Mouse (Mus musculus): Measurements from ENCODE around the gene Rara. TPM values are rescaled to one million over a fixed set of nuclear protein-coding genes. Genes with fewer than 3 reads are reported as not detected.
"Not testable (repeated sequence)": the region's sequence is repeated elsewhere in the genome, so short reads cannot be mapped to it uniquely, and the experiment has no call there.

The Rara gene
- polyA plus RNA-seq, 1 experiment: 17.2 TPM

DNA sequence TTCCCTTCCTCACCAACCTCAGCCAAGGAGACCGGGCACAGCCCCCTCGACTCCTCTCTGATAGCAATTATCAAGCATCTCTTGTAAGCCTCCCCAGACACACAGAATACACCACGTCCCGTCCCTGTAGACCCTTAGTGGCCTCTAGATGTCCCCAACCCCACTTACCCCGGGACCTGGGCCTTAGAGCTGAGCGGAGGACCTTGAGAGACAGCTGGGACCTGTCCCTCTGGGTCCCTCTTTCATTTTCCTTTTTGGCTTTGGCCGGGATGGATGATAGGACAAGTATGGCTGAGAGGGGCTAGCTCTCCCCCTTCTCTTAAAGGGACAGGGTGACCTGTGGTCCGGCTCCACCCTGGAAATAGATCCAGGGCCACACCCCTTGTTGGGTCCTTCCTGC, 55.9 kb downstream of the Rara start:
- Histone ChIP-seq H3K27ac (ENCODE audit: control insufficient read depth, insufficient read depth, low read depth, low read length, poor library complexity) (no peak overlapping the region), H3K4me3 (replicated peaks; ENCODE audit: control insufficient read depth, low read depth, low read length) (no peak overlapping the region), H3K4me1 (ENCODE audit: control insufficient read depth, insufficient read depth, low read length) (peaks cover 1% of the 10 kb centered on the region; the same call in 1 of the 2 replicates)
- WGBS: 76% methylated on average over 8 of the region's 8 CpGs
- TF ChIP-seq POLR2A (IDR thresholded peaks at IDR 0.05; ENCODE audit: borderline replicate concordance, control insufficient read depth, low read depth, low read length) (no peak), CTCF (IDR thresholded peaks at IDR 0.05; ENCODE audit: control insufficient read depth, insufficient read depth, low read length) (no peak)

DNA sequence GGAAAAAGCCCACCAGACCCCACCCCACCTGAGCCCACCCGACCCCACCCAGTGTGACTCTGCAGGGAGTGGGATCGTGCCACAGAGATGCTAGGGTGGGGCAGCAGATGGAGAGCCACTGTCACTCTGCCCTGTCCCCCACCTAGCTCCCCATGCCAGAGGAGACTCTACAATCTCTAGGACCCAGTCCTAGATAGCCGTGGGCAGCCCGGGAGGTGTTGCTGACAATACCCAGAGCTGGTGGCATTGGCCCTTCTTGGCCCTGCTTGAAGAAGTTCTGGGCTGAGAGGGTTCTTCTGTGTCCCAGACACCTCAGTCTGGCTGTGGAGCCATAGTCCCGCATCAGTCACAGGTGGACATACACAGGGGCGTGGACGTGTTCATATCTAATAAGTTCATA, 57.9 kb downstream of the Rara start:
- TF ChIP-seq CTCF (IDR thresholded peaks at IDR 0.05; ENCODE audit: control insufficient read depth, insufficient read depth, low read length): no peak
- no peak for TF ChIP-seq POLR2A (IDR thresholded peaks at IDR 0.05; ENCODE audit: borderline replicate concordance, control insufficient read depth, low read depth, low read length)
- Histone ChIP-seq H3K4me1 (ENCODE audit: control insufficient read depth, insufficient read depth, low read length) (peaks cover 1% of the 10 kb centered on the region; the same call in 1 of the 2 replicates), H3K4me3 (replicated peaks; ENCODE audit: control insufficient read depth, low read depth, low read length) (no peak overlapping the region), H3K27ac (ENCODE audit: control insufficient read depth, insufficient read depth, low read depth, low read length, poor library complexity) (no peak overlapping the region)
- 90% methylated on average over 7 of the region's 7 CpGs for WGBS

DNA sequence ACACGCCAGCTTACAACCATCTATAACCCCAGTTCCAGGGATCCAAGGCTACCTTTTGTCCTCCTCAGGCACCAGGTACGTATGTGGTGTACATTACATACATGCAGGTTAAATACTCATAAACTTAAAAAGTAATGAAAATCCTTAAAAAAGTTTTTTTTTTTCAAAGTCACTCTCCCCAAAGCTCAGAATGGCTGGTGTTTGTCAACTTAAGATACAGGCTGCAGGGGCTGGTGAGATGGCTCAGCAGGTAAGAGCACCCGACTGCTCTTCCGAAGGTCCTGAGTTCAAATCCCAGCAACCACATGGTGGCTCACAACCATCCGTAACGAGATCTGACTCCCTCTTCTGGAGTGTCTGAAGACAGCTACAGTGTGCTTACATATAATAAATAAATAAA, 60.6 kb downstream of the Rara start:
- not testable (repeated sequence) for H3K4me1 ChIP-seq (ENCODE audit: control insufficient read depth, insufficient read depth, low read length); H3K4me3 ChIP-seq (replicated peaks; ENCODE audit: control insufficient read depth, low read depth, low read length); H3K27ac ChIP-seq (ENCODE audit: control insufficient read depth, insufficient read depth, low read depth, low read length, poor library complexity)
- 88% methylated on average over 6 of the region's 6 CpGs for WGBS

DNA sequence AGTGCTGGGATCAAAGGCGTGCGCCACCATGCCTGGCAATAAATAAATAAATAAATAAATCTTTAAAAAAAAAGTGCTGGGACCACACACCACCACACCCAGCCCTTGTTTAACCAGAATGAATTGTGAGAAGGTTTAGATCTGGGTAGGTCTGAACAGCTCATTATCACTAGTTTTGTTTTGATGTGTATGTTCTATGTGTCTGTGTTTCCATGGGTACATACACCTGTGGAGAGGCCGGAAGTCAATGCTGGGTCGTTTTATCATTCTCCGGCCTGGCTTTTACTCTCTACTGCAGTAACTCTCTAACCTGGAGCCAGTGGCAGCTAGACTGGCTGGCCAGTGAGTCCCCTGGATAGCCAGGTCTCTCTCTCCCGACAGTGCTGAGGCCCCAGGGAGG, 63.2 kb downstream of the Rara start:
- 95% methylated on average over 6 of the region's 6 CpGs for WGBS

DNA sequence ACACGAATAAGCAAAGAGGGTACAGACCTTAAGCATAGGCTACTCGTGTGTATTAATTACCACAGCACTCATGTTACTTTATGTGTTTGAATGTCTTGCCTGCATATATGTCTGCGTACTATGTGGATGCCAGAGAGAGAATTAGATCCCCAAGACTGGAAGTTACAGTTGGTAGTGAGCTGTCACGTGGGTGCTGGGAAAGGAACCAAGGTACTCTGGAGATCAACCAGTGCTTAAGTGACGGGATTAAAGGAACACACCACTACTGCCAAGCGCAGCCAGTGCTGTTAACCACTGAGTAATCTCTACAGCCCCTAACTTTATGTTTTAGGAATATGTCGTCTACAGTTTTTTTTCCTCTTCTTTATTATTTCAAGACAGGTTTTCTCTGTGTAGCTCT, 68.4 kb downstream of the Rara start:
- 92% methylated on average over 7 of the region's 7 CpGs for WGBS
- H3K4me1 ChIP-seq (ENCODE audit: control insufficient read depth, insufficient read depth, low read length): no peaks in the 10 kb centered on the region
- no peak overlapping the region for H3K27ac ChIP-seq (ENCODE audit: control insufficient read depth, insufficient read depth, low read depth, low read length, poor library complexity)
- no peak overlapping the region for H3K4me3 ChIP-seq (replicated peaks; ENCODE audit: control insufficient read depth, low read depth, low read length)
- TF ChIP-seq CTCF (IDR thresholded peaks at IDR 0.05; ENCODE audit: control insufficient read depth, insufficient read depth, low read length) (no peak), POLR2A (IDR thresholded peaks at IDR 0.05; ENCODE audit: borderline replicate concordance, control insufficient read depth, low read depth, low read length) (no peak)

More for the DNA sequence above, 63.2 kb downstream of the Rara start:
- no peak for TF ChIP-seq CTCF (IDR thresholded peaks at IDR 0.05; ENCODE audit: control insufficient read depth, insufficient read depth, low read length)
- no peak overlapping the region for H3K27ac ChIP-seq (ENCODE audit: control insufficient read depth, insufficient read depth, low read depth, low read length, poor library complexity)
- H3K4me1 ChIP-seq (ENCODE audit: control insufficient read depth, insufficient read depth, low read length): no peaks in the 10 kb centered on the region
- no peak overlapping the region for H3K4me3 ChIP-seq (replicated peaks; ENCODE audit: control insufficient read depth, low read depth, low read length)

DNA sequence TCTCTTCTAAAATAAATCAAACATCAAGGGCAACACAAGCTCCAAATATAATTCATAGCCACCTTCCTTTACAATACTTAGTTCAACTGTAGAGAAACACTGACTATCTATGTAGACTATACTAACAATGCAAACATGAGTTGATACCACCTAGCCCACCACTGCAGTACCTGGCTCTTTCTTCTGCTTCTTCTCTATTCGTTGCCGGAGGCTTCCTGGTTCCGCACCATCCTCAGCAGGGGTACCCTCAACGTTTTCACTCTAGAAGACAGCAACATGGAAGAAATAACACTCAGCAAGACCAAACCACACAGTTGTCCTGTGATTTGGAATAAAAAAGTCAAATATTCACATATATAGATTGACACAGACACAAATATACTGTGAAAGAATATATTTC, 70.0 kb downstream of the Rara start:
- Histone ChIP-seq H3K4me1 (ENCODE audit: control insufficient read depth, insufficient read depth, low read length) (no peaks in the 10 kb centered on the region), H3K4me3 (replicated peaks; ENCODE audit: control insufficient read depth, low read depth, low read length) (no peak overlapping the region), H3K27ac (ENCODE audit: control insufficient read depth, insufficient read depth, low read depth, low read length, poor library complexity) (no peak overlapping the region)
- TF ChIP-seq POLR2A (IDR thresholded peaks at IDR 0.05; ENCODE audit: borderline replicate concordance, control insufficient read depth, low read depth, low read length) (no peak), CTCF (IDR thresholded peaks at IDR 0.05; ENCODE audit: control insufficient read depth, insufficient read depth, low read length) (no peak)
- 94% methylated on average over 4 of the region's 4 CpGs for WGBS

DNA sequence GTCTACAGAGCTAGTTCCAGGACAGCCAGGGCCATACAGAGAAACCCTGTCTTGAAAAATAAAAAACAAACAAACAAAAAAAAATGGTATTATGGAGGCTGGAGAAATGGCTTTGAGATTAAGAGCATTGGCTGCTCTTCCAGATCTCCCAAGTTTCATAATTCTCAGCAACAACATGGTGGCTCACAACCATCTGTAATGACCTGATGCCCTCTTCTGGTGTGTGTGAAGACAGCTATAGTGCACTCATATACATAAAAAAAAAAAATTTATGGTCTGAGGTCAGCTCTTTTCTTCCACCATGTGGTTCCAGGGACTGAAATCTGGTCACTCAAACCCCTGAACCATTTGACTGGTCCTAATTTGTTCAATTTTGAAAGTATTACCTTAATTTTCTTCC, 71.2 kb downstream of the Rara start:
- H3K4me3 ChIP-seq (replicated peaks; ENCODE audit: control insufficient read depth, low read depth, low read length): no peak overlapping the region
- TF ChIP-seq POLR2A (IDR thresholded peaks at IDR 0.05; ENCODE audit: borderline replicate concordance, control insufficient read depth, low read depth, low read length): no peak
- TF ChIP-seq CTCF (IDR thresholded peaks at IDR 0.05; ENCODE audit: control insufficient read depth, insufficient read depth, low read length): no peak
- no peak overlapping the region for H3K27ac ChIP-seq (ENCODE audit: control insufficient read depth, insufficient read depth, low read depth, low read length, poor library complexity)
- H3K4me1 ChIP-seq (ENCODE audit: control insufficient read depth, insufficient read depth, low read length): no peaks in the 10 kb centered on the region

DNA sequence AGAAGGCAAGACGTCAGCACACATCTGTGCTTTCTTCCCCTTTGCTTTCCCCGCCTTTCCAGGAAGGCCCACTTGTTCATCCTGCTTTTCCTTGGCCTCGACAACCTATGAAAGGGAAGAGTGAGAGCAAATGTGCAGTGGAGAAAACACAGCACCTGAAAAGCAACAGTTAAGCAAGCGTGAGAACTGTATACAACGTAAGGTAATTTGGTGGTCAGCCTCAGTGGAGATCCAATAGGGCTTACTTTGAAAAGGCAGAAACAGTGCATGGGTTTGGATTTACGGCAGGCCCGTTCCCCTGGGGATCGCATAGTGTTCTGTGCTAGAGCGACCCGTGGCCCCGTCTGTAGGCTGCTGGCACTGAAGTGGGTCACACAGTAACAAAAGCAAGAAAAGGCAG, 71.6 kb downstream of the Rara start:
- whole genome bisulfite sequencing: 95% methylated on average over 11 of the region's 11 CpGs
- Histone ChIP-seq H3K4me1 (ENCODE audit: control insufficient read depth, insufficient read depth, low read length) (no peaks in the 10 kb centered on the region), H3K4me3 (replicated peaks; ENCODE audit: control insufficient read depth, low read depth, low read length) (no peak overlapping the region), H3K27ac (ENCODE audit: control insufficient read depth, insufficient read depth, low read depth, low read length, poor library complexity) (no peak overlapping the region)
- TF ChIP-seq POLR2A (IDR thresholded peaks at IDR 0.05; ENCODE audit: borderline replicate concordance, control insufficient read depth, low read depth, low read length) (no peak), CTCF (IDR thresholded peaks at IDR 0.05; ENCODE audit: control insufficient read depth, insufficient read depth, low read length) (no peak)

DNA sequence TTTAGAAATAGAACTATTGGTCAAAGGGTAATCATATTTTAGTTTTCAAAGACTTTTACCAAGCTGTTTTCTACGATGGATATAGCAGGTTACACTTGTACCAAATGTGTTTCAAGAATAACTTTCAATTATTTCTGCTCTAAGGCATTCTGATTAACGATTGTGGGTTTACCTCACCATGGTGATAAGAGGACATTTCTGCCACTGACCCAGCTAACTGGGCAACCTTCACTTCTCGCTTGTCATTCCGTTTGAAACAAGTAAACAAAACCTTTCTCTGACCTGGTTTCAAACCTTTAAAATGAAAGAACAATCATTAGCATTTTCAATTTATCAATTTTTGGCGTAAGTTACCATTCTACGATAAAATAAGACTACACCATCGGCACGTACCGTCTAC, 79.2 kb downstream of the Rara start:
- Histone ChIP-seq H3K4me1 (ENCODE audit: control insufficient read depth, insufficient read depth, low read length) (no peaks in the 10 kb centered on the region), H3K4me3 (replicated peaks; ENCODE audit: control insufficient read depth, low read depth, low read length) (no peak overlapping the region), H3K27ac (ENCODE audit: control insufficient read depth, insufficient read depth, low read depth, low read length, poor library complexity) (no peak overlapping the region)
- no peak for TF ChIP-seq POLR2A (IDR thresholded peaks at IDR 0.05; ENCODE audit: borderline replicate concordance, control insufficient read depth, low read depth, low read length)
- TF ChIP-seq CTCF (IDR thresholded peaks at IDR 0.05; ENCODE audit: control insufficient read depth, insufficient read depth, low read length): no peak
- 96% methylated on average over 9 of the region's 9 CpGs for WGBS
